Mouse (Mus musculus) induced T-regulatory cell, adult 2 months (primary cell): ENCODE data around the gene Pet100.
"Not testable (repeated sequence)": the region's sequence is repeated elsewhere in the genome, so short reads cannot be mapped to it uniquely, and the experiment has no call there.

Experiments
- DNase-seq: peaks from one replicate; pipeline ENCODE4 v3.0.0-alpha.2; 2012; ENCODE audit warnings: low read depth

Pet100 gene

DNA sequence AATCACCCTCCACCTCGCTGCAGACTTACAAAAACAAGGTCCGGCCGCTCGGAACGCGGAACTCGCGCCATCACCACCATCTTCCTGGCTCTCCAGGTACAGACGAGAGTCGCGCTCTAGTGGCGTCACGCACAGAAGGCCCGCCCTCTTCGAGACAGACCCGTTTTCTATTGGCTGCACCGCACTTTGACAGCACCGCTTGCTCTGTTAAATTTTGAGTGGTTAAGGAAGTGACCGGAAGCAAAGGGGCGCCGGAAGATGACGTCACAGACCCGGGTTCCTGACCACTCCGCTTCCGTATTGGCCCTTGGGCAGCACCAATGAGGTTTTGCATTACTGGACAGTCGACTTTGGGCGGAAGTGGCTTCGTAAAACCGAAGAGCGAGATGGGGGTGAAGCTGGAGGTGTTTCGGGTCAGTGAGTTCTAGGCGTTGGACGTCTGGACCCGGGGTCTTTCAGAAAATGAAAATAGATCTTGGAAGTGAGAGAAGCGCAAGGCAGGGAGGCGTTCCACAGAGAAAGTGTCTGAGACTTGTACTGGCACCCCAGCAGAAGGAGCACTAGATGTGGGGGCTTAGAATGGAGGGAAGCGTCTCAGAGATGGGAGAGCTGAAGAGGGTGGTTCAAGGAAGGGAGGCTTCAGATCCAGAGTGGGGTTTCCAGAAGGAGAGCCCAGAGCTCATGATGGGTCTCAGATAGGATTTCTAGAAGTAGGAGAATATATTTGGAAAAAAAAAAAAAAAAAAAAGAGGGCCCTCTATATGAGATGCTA lies at the start of gene Pet100, which contains the start of gene Xab2:
TSS of gene Pet100 (plus strand) at position 350 of the 772 bp plus-strand sequence.
TSS of gene Xab2 (minus strand) at position 118 of the 772 bp plus-strand sequence.
- peak; percentile 100 for DNase-seq

DNA sequence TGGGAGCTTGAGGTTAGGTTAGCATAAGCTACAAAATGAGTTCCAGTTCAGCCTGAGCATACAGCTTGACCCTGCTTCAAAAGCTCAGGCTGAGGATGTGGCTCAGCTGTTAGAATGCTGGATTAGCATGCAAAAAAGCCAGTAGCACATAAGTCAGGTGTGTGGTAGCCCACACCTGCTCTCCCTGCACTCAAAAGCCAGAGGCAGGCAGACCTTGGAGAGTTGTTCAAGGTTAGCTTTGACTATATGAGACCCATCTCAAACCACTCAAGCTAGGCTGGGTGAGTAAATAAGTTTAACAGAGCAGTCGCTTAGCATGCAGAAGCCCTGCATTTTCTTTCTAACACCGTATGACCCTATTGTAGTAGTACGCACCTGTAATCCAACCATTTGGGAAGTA lies 46.8 kb upstream of the Pet100 start:
- DNase-seq, result no peak

DNA sequence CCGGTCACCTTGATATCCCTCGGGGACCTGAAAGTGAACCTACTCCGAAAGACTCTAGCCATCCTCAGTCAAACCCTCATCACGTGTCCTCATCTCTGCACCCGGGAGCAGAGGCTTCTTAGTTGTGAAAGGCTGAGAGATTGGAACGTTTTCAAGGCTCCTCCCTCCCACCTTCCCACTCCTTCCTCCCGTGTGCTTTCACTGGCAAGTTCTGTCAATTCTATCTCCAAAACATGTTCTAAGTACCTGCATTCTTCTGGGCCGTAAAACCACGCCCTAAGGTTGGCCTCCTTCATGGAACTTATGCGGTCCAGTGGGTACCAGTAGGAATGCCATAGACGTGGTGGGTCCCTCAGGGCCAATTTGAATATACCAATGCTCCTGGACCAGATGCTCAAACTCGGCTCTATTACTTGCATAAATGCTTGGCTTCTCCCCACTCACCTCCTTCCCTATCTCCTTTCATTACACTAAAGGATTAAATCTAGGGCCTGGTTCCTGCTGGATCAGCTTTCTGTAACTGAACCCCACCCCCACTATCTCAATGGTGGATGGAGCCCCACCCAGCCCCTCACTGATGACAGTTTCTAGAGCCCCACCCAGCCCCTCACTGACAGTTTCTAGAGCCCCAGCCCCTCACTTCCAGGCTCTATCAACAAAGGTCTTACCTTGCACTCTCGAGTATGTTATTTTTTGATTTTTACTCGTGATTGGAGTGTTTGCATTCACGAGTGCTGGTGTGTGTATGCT lies 45.0 kb upstream of the Pet100 start:
- no peak for DNase-seq

DNA sequence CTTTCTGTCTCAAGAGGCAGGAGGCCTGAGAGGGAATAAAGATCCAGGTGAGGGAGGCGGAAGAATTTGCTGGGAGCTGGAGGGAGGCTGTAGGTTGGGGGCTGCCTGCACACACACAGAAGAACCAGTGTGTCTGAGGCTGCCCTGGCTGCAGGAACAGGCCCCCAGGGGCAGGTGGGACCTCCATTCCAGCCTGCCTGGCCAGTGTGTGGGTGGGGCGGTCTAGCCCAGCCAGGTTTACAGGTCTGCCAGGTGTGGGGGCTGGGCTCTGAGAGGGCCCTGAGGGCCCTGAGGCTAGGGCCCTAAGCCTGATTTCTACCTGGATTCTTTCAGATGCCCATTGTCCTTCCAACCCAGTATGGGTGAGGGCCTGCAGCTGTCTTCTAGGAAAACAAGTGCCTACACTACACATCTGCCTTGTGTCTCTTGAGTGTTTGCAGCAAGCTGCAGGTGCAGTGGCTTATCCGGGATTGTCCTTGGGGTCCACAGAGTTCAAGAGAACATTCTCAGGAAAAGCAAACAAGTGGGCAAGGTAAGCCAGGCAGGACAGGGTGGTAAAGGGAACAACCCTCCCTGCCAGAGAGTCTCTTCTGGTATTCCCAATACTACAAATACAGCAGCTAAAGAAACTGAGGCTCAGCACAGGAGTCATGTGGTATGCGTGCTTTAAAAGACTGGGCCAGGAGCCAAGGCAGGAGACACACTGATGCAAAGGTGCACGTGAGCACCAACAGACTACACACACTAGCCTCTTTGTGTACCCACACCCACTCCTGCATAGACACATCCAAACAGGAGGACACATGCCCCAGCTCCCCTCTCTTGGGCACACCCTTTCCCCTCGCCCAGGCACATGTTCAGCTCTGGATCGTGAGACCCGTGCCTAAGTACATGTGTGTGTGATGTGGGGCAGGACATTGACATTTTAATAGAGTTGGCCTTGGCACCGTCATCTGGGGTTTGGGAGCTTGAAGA lies 41.7 kb upstream of the Pet100 start:
- DNase-seq, result no peak

DNA sequence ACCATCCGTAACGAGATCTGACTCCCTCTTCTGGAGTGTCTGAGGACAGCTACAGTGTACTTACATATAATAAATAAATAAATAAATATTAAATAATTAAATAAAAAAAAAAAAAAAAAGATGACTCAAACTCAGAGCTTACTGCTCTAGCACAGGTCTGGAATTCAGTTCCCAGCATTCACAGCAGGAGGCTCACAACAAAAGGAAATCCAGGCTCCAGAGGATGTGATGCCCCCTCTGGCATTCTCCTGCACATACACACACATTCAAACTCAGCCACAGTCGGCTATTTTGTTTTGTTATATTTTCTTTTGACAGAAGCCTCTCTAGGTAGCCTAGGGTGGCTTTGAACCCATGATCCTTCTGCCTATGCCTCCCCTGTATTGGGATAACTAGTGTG lies 39.4 kb upstream of the Pet100 start:
- DNase-seq, result not testable (repeated sequence)

DNA sequence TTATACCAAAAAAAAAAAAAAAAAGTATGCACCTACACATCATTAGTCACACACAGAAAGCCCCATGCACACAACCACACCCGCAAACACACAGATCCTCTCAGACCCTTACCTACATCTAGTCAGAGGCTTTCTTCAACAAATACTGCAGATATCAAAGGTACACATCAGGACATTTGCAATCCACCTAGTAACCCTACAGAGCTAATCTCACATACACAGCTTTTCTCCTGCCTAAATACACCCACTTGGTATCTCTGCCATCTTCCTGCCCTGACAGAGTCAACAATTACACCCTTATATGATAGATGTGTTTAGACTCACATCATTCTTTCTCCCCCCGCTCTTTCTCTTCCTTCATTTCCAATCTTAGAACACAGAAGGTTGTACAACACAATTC lies 34.9 kb upstream of the Pet100 start:
- no peak for DNase-seq

DNA sequence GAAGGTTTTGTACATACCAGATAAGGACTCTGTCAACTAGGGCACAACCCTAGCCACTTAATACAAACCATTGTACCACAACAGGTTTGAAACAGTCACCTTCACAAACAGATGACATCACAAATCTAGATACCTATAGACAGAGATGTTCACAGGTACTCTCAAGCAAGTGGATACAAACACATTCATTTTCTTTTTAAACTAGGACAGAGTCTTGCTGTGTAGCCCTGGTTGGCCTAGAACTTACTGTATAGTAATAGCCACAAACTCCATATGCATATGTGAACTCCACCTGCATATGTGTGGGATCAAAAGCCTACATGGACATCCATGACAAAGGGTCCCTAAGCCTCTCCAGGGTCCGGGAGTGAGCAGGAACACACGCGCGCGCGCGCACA lies 34.4 kb upstream of the Pet100 start, which contains the start of gene Camsap3:
TSS of gene Camsap3 (plus strand) at position 301 of the 398 bp plus-strand sequence.
- DNase-seq, result peak; percentile 6

DNA sequence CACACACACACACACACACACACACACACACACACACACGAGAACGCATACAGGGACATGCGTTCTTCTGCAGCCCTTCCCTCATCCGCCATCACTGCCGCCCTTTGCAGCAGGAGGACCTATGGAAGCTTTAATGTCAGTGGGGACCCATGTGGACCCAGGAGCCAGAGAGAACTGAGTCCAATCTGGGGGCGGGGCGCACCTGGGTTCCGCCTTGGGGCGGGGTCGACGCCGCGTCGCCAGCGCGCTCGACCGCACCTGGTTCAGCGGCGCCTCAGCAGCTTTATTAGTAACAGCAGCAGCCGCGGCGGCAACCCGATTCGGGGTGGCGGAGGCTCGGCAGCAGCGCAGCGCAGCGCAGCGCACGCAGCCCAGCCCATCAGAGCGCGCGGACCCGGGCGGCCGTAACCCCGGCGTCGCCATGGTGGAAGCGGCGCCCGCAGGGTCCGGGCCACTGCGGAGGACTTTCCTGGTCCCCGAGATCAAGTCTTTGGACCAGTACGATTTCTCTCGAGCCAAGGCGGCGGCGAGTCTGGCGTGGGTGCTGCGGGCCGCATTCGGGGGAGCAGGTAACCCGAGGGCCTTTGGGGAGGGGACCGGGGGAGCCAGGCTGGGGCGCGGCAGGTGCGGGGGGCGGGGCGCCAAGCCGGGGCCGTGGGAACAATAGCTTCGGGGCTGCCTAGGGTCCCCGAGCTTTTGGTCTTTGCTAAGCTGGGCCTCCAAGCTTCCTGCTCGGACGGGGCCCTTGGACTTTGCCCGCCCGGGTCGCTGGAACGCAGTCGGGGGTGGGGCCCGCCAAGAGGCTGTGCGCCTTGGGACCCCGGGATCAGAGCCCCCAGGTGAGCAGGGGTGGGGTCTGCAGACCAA lies 33.7 kb upstream of the Pet100 start:
- peak; percentile 58 for DNase-seq

DNA sequence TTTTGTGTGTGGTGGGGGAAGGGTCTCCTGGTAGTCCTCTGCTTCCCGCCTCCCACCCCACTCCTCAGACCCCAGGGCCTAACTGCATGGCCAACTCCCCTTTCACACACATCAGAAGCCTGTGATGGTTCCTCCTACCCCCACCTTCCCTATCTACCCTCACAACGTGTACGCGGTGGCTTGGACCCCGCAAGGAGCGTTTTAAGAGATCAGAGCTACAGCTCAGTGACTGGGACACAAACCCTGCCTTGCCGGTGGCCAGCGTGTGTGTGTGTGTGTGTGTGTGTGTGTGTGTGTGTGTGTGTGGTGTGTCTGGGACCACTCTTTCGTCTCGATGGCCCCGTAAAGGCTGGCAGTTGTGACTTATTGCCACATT lies 33.1 kb upstream of the Pet100 start:
- DNase-seq, result no peak

DNA sequence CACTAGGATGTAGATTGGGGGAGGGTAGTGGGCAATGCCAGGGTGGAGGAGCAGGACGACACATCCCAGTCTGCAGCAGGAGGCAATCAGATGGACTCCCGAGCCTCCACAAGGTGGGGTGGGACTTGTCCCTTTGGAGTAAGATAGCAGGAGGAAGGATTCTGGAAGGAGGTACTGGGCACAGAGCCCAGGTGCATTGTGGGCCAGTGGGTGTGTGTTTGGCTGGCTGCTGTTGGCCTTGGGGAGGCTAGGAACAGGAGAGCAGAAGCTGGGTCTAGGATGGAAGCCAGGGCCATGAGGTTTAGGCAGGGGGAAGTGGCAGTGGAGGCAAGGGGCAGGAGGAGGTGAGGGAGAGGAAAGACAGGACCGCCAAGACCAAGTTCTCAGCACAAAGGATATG lies 27.9 kb upstream of the Pet100 start:
- no peak for DNase-seq

DNA sequence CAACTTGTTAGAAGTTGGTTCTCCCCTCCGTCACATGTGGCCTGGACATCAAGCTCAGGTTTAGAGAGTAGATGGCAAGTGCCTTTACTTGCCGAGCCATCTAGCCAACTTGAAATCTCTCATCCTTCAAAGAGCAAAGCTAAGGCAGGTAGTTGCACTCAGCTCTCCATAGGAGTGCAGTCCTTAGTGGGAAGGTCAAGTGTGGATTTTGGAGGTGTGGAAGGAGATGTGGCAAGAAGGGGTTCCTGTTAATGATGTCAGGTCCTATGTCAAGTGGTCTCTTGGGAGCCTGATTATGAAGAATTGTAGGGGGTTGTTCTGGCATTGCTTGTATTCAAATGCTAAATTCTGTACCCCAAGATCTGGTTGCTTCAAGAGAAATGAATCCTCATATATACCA lies 26.9 kb upstream of the Pet100 start:
- no peak for DNase-seq

DNA sequence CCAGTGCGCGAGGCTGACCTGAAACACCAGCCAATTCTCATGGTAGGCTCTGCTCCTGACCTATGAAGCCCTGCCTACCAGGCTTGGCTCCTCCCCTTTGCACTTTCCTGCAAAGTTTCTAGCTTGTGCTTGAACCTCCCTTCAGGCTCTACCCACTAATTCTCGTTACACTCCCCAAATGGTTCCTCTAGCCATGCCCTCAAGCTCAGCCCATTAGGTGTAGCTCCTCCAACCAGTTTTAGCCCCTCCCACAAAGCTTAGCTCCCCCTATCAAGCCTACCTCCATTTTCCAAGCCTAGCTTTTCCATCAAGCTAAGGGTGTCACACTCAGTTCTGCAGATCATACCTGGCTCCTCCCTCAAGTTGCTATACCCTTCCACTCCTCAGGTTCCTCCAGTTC lies 23.3 kb upstream of the Pet100 start:
- DNase-seq, result no peak

DNA sequence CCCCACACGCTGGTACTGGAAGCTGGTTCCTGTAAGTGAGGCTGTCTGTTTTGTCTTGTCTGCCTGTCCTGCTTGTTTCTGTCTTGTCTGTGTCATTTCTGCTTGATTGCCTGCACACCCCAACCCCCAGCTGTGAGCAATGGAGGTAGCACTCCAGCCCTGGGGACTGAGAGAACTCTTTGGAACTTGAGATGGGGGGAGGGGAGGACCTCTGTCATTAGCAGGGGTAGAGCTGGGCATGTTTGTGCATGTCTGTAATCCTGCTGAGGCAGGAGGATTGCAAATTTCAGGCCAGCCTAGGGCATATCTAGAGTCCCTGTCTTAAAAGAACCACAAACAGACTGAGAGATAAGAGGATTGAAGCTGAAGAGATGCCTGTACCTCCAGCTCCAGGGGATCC lies 22.1 kb upstream of the Pet100 start:
- DNase-seq, result no peak

DNA sequence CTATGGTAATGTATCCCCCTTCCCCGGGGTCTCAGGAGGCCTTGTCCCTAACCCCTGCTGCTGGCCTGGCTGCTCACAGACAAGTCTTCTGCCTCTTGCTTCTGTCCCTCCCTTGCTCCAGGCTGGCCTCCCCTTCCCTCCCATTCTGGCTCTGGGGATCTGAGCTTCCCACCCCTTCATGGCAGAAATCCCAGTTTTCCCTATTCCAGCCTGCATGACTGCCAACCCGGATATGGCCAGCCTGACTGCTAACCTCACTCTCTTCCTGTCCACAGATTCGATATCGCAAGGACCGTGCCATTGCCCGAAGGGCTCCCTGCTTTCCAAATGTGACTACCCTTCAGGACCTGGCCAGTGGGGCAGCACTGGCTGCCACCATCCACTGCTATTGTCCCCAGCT lies 20.9 kb upstream of the Pet100 start:
- DNase-seq, result no peak

DNA sequence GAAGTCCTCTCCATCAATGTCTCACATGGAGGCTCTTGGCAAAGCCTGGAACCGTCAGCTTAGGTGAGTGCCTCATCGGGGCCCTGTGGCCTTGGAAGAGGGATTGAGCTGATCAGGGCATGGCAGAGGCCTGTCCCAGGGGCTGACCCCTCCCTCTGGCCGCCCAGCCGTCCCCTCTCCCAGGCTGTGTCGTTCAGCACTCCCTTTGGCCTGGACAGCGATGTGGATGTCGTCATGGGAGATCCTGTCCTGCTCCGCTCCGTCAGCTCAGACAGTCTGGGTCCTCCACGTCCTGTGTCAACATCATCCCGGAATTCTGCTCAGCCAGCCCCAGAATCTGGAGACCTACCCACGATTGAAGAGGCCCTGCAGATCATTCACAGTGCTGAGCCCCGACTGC lies 17.9 kb upstream of the Pet100 start:
- no peak for DNase-seq

DNA sequence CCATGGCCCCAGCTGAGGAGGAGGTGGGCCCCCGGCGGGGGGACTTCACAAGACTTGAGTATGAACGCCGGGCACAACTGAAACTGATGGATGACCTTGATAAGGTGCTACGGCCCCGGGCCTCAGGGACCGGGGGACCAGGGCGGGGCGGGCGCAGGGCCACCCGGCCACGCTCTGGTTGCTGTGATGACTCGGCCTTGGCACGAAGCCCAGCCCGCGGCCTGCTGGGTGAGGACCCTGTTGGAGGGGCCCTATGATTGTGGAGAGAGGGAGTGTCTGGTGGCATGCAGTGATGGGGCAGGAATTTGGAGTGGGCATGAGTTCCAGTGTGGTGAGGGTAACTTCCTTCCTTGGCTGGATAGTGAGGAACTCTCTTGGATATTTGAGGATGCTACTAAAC lies 14.8 kb upstream of the Pet100 start:
- no peak for DNase-seq

DNA sequence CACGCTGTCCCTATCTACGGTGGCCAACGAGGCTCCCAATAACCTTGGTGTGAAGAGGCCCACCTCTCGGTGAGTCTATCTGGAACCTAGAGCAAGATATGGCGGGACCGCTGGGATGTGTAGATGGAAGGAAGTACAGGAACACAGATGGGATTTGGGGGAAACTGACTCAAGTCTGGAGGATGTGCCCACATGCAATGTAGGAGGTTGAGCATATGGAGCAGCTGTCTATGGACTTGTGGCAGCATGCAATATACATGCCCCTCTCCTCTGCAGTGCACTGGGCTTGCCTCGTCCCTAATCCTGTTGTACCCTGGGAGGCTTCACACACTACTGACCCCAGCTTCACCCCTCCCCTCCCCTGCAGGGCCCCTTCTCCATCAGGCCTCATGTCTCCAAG lies 13.5 kb upstream of the Pet100 start:
- no peak for DNase-seq

DNA sequence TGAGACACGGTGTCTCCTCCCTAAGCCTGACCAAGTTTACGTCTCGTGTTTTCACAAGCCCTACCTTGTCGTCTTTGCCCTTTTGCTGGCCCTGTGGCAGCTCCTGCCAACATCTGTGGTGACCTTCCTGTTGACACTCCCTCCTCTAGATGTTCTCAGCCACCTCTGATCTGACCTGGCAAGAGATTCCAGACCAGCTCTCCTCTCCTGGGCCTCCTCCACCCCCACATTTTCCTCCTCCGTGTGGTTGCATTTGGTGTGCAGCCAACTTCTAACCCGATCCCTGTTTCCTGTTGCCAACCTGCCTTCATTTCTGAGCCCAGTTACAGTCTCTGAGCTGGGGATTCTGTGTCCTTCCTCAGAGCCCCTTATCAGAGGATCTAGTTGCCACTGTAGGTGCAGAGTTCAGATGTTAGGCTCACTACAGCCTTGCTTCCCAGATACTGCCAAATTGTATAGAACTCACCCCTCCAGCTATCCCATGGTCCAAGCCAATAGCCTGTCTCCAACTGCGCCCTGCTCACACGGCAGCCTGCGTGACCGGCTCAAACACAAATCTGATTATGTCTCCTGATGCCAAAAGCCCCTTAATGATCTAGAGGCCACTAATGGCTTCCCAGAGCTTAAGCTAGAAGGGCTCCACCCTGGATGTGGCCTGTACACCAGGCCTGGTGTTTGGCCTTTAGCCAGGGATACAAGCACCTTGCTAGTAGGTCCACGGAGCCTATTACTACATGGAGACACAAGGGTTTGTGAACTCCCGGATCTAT lies 12.1 kb upstream of the Pet100 start:
- DNase-seq, result no peak

DNA sequence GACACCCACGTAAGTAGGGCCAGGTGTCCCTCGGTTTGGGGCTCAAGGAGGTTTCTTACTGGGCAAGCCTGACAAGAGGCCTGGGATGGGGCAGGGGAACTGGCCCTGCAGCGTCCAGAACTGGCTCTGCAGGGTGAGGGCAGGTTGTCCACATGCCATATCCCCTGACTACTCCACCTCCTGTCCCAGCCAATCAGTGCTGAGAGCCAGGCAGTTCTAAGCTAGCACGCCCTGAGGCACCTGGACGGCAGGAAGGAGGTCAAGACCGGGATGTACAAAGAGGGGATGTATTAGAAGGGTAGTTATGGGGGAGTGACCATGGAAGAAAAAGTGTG lies 11.6 kb upstream of the Pet100 start:
- DNase-seq, result no peak

DNA sequence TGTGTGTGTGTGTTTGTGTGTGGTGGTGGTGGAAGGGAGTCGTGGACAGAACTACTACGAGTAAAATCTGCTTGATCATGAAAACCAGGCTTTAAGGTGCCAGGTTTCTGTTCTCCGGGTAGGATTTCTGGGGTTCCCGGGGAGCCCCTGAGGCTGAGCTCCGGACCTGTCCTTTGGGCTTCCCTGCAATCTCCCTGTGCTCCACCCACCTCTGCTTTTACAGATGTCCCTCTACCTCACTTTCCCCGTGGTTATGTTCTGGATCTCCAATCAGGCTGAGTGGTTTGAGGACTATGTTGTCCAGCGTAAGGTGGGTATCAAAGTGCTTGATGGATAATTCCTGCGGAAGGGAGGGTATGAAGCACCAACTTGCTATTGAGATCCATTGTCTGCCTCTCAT lies 771 bp downstream of the Pet100 start:
- no peak for DNase-seq

DNA sequence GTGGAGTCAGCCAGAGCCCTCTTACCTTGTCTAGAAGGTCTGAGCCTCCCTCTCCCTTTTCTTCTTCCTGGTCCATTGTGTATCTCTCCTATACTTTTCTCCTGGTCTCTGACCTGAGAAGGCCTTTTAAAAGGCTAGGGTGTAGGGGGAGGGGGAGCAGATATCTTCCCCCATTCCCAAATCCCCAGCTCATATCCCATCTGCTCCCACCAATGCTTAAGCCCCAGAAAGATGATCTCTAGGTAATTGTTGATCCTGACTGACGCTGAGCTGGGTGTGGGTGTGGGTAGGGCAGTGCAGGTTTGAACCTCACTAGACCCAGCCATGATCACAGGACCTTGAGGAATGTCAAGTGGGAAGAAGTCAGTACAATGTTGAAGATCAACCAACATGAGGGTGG lies 4.1 kb downstream of the Pet100 start, which contains the start of gene Pcp2:
TSS of gene Pcp2 (minus strand) at position 101 of the 400 bp plus-strand sequence.
- no peak for DNase-seq
